ENCODE assay signal across 8 mouse cellular contexts in the genomic region with DNA sequence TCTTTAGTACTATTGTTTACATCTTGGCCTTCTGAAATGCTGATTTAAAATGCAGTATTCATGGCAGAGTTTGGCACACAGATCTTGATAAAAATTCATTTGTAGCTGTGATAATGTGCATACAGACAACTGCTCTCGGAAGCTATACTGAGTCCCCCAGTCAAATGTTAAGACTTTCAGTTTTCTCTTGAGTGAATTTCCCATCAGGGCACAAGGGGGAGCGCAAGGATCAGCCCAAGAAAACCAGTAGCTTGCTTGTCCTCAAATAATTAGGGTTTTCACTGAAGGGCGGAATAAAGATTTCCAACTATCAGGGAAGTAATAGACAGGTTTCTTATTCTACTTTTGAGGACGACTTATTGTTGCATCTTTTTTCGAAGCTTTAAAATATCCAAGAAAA.
DNase-seq lines count a peak whose midpoint lies in the region; ATAC-seq and TF ChIP-seq lines count a peak whose summit lies in the region.
"Had no signal": no experiment of that assay in that cellular context is flagged by ENCODE, and none has a peak within 500 bp of the region (broad histone marks: within the 10 kb centered on the region; RNA-seq: fewer than 3 reads in every experiment).

No protein-coding gene starts in this region.

- peak; percentile 62 for TF ChIP-seq CTCF in stomach, postnatal 0 days (IDR thresholded peaks at IDR 0.05; ENCODE audit: low read depth)

- H3K4me3 ChIP-seq in stomach, postnatal 0 days (ENCODE audit: low read depth, low read length): no peak overlapping the region

- no peak for TF ChIP-seq EP300 in stomach, postnatal 0 days (optimal IDR thresholded peaks at IDR 0.05)

- H3K9me3 ChIP-seq in stomach, postnatal 0 days (ENCODE audit: control insufficient read depth, low read length): no peaks in the 10 kb centered on the region

- 70% methylated on average over 5 of the region's 5 CpGs for WGBS in stomach, postnatal 0 days

- H3K36me3 ChIP-seq in stomach, postnatal 0 days (ENCODE audit: control insufficient read depth, insufficient read depth, low read length): no peaks in the 10 kb centered on the region

- peak; percentile 39; the same call in 1 of the 2 replicates for ATAC-seq in cerebellum, adult (ENCODE audit: insufficient number of reproducible peaks, low FRiP score, low TSS enrichment)
- no peak for ATAC-seq in stomach, postnatal 0 days (ENCODE audit: low FRiP score, low TSS enrichment)
- ATAC-seq: activated CD4-positive, CD25-positive, alpha-beta regulatory T cell, adult 4 months had no signal

- no peaks in the 10 kb centered on the region for H3K4me1 ChIP-seq in stomach, postnatal 0 days (replicated peaks; ENCODE audit: control insufficient read depth, insufficient read depth)

- no peak overlapping the region for H3K9ac ChIP-seq in stomach, postnatal 0 days (ENCODE audit: low read length)

- no peak overlapping the region for H3K27ac ChIP-seq in stomach, postnatal 0 days (replicated peaks)

- H3K4me2 ChIP-seq in stomach, postnatal 0 days (replicated peaks; ENCODE audit: low read depth): no peak overlapping the region

- H3K27me3 ChIP-seq in stomach, postnatal 0 days (ENCODE audit: control insufficient read depth, insufficient read depth, low read length): no peaks in the 10 kb centered on the region

- peak; percentile 47 for DNase-seq in layer of hippocampus, adult 11-12 months (ENCODE audit: low spot score)
- no peak for DNase-seq in layer of hippocampus, adult 9-10 months (ENCODE audit: low spot score)
- DNase-seq in layer of hippocampus, postnatal 14 days (ENCODE audit: low spot score in 2 of 2): peak; percentile 31 to 65
- DNase-seq in stomach, postnatal 0 days (ENCODE audit: low spot score): no peak
- no peak for DNase-seq in lung, postnatal 10 days
- DNase-seq in embryo, embryonic 10 days (ENCODE audit: low spot score): no peak

Comparison
In these comparisons a context has a peak if more than half of its experiments do, and no peak if none do; other contexts are left out.
1. DNase-seq: peak in layer of hippocampus, adult 11-12 months (single experiment) and layer of hippocampus, postnatal 14 days (2 of 2); none in layer of hippocampus, adult 9-10 months (single experiment), stomach, postnatal 0 days (single experiment), lung, postnatal 10 days (single experiment) and embryo, embryonic 10 days (single experiment).